Mouse (Mus musculus) embryonic facial prominence, embryonic 15.5 days (tissue): ENCODE results near the gene Elovl4. TPM values are rescaled to one million over a fixed set of nuclear protein-coding genes. Genes with fewer than 3 reads are reported as not detected.

Source experiments
- ATAC-seq: fragments of 200-750 bp; cut with Nextera tagmentation; 2 replicates; pipeline ENCODE4 v1.8.0; 2017; ENCODE audit warnings: low read depth, moderate TSS enrichment; ENCODE audit not compliant: insufficient number of reproducible peaks, low FRiP score, low TSS enrichment
- H3K27ac ChIP-seq: fragments of 300-500 bp; sonication (generic); replicated peaks from 2 replicates; pipeline ENCODE4 v1.5.1; 2015; ENCODE audit warnings: mild to moderate bottlenecking, inconsistent platforms
- H3K27me3 ChIP-seq: fragments of 300-500 bp; sonication (generic); 2 replicates; pipeline ENCODE4 v1.6.1; 2015; ENCODE audit warnings: inconsistent platforms
- H3K36me3 ChIP-seq: fragments of 300-500 bp; sonication (generic); 2 replicates; pipeline ENCODE4 v1.6.1; 2015; ENCODE audit warnings: mild to moderate bottlenecking, inconsistent platforms
- H3K4me1 ChIP-seq: fragments of 300-500 bp; sonication (generic); 2 replicates; pipeline ENCODE4 v1.6.1; 2015; ENCODE audit warnings: inconsistent platforms
- H3K4me2 ChIP-seq: fragments of 300-500 bp; sonication (generic); replicated peaks from 2 replicates; pipeline ENCODE4 v1.6.1; 2015; ENCODE audit warnings: mild to moderate bottlenecking, inconsistent platforms
- H3K4me3 ChIP-seq: fragments of 300-500 bp; sonication (generic); replicated peaks from 2 replicates; pipeline ENCODE4 v1.5.1; 2015; ENCODE audit warnings: mild to moderate bottlenecking, inconsistent platforms
- H3K9ac ChIP-seq: fragments of 300-500 bp; sonication (generic); 2 replicates; pipeline ENCODE4 v1.6.1; 2015; ENCODE audit warnings: inconsistent platforms
- H3K9me3 ChIP-seq: fragments of 300-500 bp; sonication (generic); replicated peaks from 2 replicates; pipeline ENCODE4 v1.6.1; 2016; ENCODE audit warnings: inconsistent platforms
- WGBS: fragments of 180-500 bp; shearing (Covaris S2); methylation state at CpG from one replicate; pipeline ENCODE4 v1.1.7; 2015; 5-methylcytosine and 5-hydroxymethylcytosine counted together
- polyA plus RNA-seq: library from polyadenylated mRNA; unstranded; fragments of >200 nt; fragmentation: Nextera tagmentation; extraction: Ambion mirVana; gene quantifications from 2 replicates; pipeline ENCODE4 v1.2.1, GENCODE M21; 2015

The Elovl4 gene
- polyA plus RNA-seq, 1 experiment from 2014 or later, result 84.0 TPM

- H3K9me3 ChIP-seq, result no peaks in the 10 kb centered on the region
- no peaks in the 10 kb centered on the region for H3K27me3 ChIP-seq
- peak overlapping the region; percentile 57 for H3K9ac ChIP-seq
- ATAC-seq, result peak; percentile 77
- peak overlapping the region; percentile 99 for H3K4me2 ChIP-seq
- peak overlapping the region; percentile 73 for H3K4me3 ChIP-seq
- under 1% methylated on average over 37 of the region's 37 CpGs for WGBS
- no peaks in the 10 kb centered on the region for H3K36me3 ChIP-seq
- H3K4me1 ChIP-seq, result peaks cover 15% of the 10 kb centered on the region
- H3K27ac ChIP-seq, result peak overlapping the region; percentile 70; the same call in 1 of the 2 replicates
These were observed 707 bp downstream of the Elovl4 start for GRCm38 (mm10) chr9:83805164-83805976.

- no peaks in the 10 kb centered on the region for H3K9me3 ChIP-seq
- peaks cover 15% of the 10 kb centered on the region for H3K4me1 ChIP-seq
- 65% methylated on average over 13 of the region's 13 CpGs for WGBS
- H3K36me3 ChIP-seq, result no peaks in the 10 kb centered on the region
- H3K9ac ChIP-seq, result no peak overlapping the region
- 0 out of 2 replicates have a peak overlapping the region, but pooled peaks have one; percentile 70 for H3K27ac ChIP-seq
- no peak for ATAC-seq
- H3K4me3 ChIP-seq, result peak overlapping the region; percentile 73
- peak overlapping the region; percentile 99; the same call in 1 of the 2 replicates for H3K4me2 ChIP-seq
- H3K27me3 ChIP-seq, result no peaks in the 10 kb centered on the region
These were observed 1.7 kb downstream of the Elovl4 start for GRCm38 (mm10) chr9:83804341-83804740.

- H3K9ac ChIP-seq, result no peak overlapping the region
- H3K27ac ChIP-seq, result no peak overlapping the region
- H3K4me3 ChIP-seq, result no peak overlapping the region
- no peak overlapping the region for H3K4me2 ChIP-seq
- H3K27me3 ChIP-seq, result no peaks in the 10 kb centered on the region
- H3K9me3 ChIP-seq, result no peaks in the 10 kb centered on the region
- H3K4me1 ChIP-seq, result no peaks in the 10 kb centered on the region
- no peak for ATAC-seq
- 77% methylated on average over 8 of the region's 8 CpGs for WGBS
- H3K36me3 ChIP-seq, result no peaks in the 10 kb centered on the region
These were observed 8.2 kb downstream of the Elovl4 start for GRCm38 (mm10) chr9:83797898-83798297.

- H3K9ac ChIP-seq, result no peak overlapping the region
- no peak overlapping the region for H3K4me2 ChIP-seq
- ATAC-seq, result no peak
- no peaks in the 10 kb centered on the region for H3K27me3 ChIP-seq
- no peak overlapping the region for H3K27ac ChIP-seq
- 95% methylated on average over 7 of the region's 7 CpGs for WGBS
- H3K4me3 ChIP-seq, result no peak overlapping the region
- no peaks in the 10 kb centered on the region for H3K36me3 ChIP-seq
- no peaks in the 10 kb centered on the region for H3K4me1 ChIP-seq
- H3K9me3 ChIP-seq, result no peaks in the 10 kb centered on the region
These were observed 9.2 kb downstream of the Elovl4 start for GRCm38 (mm10) chr9:83796875-83797274.

GRCm38 (mm10) chr9:83789326-83789725 lies 16.8 kb downstream of the Elovl4 start:
- H3K9me3 ChIP-seq, result no peaks in the 10 kb centered on the region
- no peaks in the 10 kb centered on the region for H3K36me3 ChIP-seq
- no peaks in the 10 kb centered on the region for H3K27me3 ChIP-seq
- no peaks in the 10 kb centered on the region for H3K4me1 ChIP-seq
- 86% methylated on average over 6 of the region's 6 CpGs for WGBS
- H3K4me2 ChIP-seq, result no peak overlapping the region
- no peak for ATAC-seq
- H3K9ac ChIP-seq, result no peak overlapping the region
- no peak overlapping the region for H3K4me3 ChIP-seq
- no peak overlapping the region for H3K27ac ChIP-seq

- Histone ChIP-seq H3K4me3 (no peak overlapping the region), H3K9me3 (no peaks in the 10 kb centered on the region), H3K36me3 (no peaks in the 10 kb centered on the region), H3K4me2 (no peak overlapping the region), H3K27ac (no peak overlapping the region), H3K4me1 (no peaks in the 10 kb centered on the region), H3K27me3 (no peaks in the 10 kb centered on the region), H3K9ac (no peak overlapping the region)
- WGBS, result 62% methylated on average over 1 of the region's 1 CpGs
- no peak for ATAC-seq
These were observed 20.6 kb downstream of the Elovl4 start for GRCm38 (mm10) chr9:83785501-83785900.

- no peak overlapping the region for H3K4me3 ChIP-seq
- no peak overlapping the region for H3K27ac ChIP-seq
- no peak overlapping the region for H3K9ac ChIP-seq
- H3K27me3 ChIP-seq, result no peaks in the 10 kb centered on the region
- H3K9me3 ChIP-seq, result no peaks in the 10 kb centered on the region
- no peak overlapping the region for H3K4me2 ChIP-seq
- H3K36me3 ChIP-seq, result no peaks in the 10 kb centered on the region
- WGBS, result 50% methylated on average over 9 of the region's 9 CpGs
- ATAC-seq, result no peak
- no peaks in the 10 kb centered on the region for H3K4me1 ChIP-seq
These were observed 27.6 kb downstream of the Elovl4 start for GRCm38 (mm10) chr9:83778317-83778960.

- Histone ChIP-seq H3K27ac (no peak overlapping the region), H3K36me3 (no peaks in the 10 kb centered on the region), H3K4me1 (no peaks in the 10 kb centered on the region), H3K4me3 (no peak overlapping the region), H3K9me3 (no peaks in the 10 kb centered on the region), H3K9ac (no peak overlapping the region), H3K4me2 (no peak overlapping the region), H3K27me3 (no peaks in the 10 kb centered on the region)
- no peak for ATAC-seq
- 82% methylated on average over 4 of the region's 4 CpGs for WGBS
These were observed 44.8 kb downstream of the Elovl4 start for GRCm38 (mm10) chr9:83761318-83761717.

GRCm38 (mm10) chr9:83731877-83732276 lies 74.2 kb downstream of the Elovl4 start:
- H3K4me1 ChIP-seq, result no peaks in the 10 kb centered on the region

GRCm38 (mm10) chr9:83730836-83731235 lies 75.2 kb downstream of the Elovl4 start:
- H3K27ac ChIP-seq, result no peak overlapping the region
- H3K4me2 ChIP-seq, result no peak overlapping the region
- no peaks in the 10 kb centered on the region for H3K27me3 ChIP-seq
- H3K36me3 ChIP-seq, result no peaks in the 10 kb centered on the region
- WGBS, result 52% methylated on average over 7 of the region's 7 CpGs
- no peak for ATAC-seq
- H3K9me3 ChIP-seq, result no peaks in the 10 kb centered on the region
- no peak overlapping the region for H3K9ac ChIP-seq
- no peak overlapping the region for H3K4me3 ChIP-seq
- H3K4me1 ChIP-seq, result no peaks in the 10 kb centered on the region

More at GRCm38 (mm10) chr9:83731877-83732276, 74.2 kb downstream of the Elovl4 start:
- Histone ChIP-seq H3K4me2 (no peak overlapping the region), H3K9ac (no peak overlapping the region), H3K27me3 (no peaks in the 10 kb centered on the region), H3K9me3 (no peaks in the 10 kb centered on the region), H3K27ac (no peak overlapping the region), H3K36me3 (no peaks in the 10 kb centered on the region), H3K4me3 (no peak overlapping the region)
- ATAC-seq, result no peak
- 56% methylated on average over 2 of the region's 2 CpGs for WGBS
